Mouse (Mus musculus) B cell, adult 67 days (primary cell): ENCODE data around the gene Dnal4. TPM values are rescaled to one million over a fixed set of nuclear protein-coding genes. Genes with fewer than 3 reads are reported as not detected.

Source experiments
- total RNA-seq, 2 experiments: library from RNA; stranded (reverse); gene quantifications; 4 replicates each; pipeline ENCODE4 v1.2.4; 2023

Gene Dnal4
- total RNA-seq = 10 to 100 TPM in 1 of 2 experiments, 1 to 10 TPM in 1; 7.8 to 11.4 TPM

GRCm38 (mm10) chr15:79777749-79778148, at the start of gene Dnal4:
Gene Dnal4 (minus strand): TSS chr15:79777849.

DNA sequence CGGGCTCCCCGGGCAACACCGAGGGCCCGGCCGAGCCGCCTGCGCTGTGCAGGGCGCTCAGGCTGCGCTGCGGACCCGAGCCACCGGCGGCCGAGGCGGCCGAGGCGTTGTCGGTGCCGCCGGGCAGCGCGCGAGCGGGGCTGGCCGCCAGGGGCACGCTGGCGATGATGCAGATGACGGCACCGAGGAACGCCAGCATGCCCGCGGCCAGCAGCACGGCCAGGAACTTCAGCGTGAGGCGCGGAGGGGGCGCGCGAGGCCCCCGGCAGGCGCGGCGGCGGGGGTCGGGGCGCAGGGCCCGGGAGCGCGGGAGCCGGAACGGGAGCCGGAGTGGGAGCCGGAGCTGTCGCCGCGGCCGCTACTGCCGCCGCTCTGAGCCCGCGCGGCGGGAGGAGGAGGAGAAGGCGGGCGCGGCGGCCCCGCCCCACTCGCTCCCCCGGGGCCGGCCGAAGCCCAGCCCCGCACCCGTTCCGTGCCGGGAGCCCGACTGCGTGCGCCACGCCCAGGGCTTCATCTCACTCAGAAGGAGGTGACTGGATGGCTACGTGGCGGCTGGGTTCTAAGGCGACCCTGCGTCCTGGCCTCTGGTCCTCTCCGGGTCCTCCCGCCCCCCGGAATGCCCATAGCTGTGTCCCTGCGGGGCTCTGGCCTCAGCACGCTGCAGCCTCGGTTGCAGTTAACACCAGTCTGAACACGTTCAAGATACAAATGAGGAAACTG, 26.9 kb upstream of the Dnal4 start, which contains the start of gene Nptxr:
Nptxr (minus strand) TSS at position 415 of the 720 bp plus-strand sequence.

DNA sequence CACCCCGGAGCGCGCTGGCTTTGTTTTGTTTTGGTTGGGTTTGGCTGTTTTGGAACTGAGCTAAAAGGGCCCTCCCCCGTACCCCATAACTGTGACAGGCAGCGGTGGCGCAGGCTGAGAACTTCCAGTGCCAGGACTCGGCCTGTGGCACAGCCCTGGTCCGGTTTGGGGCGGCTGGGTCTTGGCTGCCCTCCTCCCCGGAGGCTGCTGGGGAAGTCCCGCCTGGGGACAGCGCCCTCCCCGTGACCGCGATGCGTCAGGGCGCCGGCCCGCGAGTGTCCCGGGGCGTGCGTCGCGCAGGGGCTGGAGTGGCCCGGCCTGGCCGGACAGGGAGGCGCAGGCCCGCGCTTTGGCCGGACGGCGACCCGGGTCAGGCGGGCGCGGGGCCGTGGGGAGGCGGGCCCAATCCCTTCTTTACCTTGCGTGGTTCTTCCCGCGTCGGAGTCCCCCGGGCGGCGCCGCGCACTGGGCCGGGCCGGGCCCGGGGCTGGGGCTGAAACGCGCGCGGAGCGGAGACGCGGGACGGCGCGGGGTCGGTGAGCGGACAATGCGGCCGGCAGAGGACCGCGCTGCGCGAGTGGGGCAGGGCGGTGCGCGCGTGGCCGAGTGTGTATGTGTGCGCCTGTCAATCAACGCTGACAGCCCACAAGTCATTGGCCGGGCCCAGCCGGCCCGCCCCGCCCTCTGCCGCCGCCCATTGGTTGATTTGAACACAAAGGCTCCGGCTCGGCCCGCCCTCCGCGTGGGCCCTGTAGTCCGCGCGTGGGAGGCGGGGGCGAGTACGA, 35.5 kb downstream of the Dnal4 start, which contains the start of gene Sun2:
Sun2 (minus strand) TSS at position 616 of the 785 bp plus-strand sequence.

Other genes starting within 250 kb of the Dnal4 start
- gene Ddx17, start 231.1 kb downstream of the Dnal4 start, total RNA-seq = 100 to 1,000 TPM; 438 to 445 TPM
- not detected for gene Dmc1, start 172.7 kb downstream of the Dnal4 start, total RNA-seq
- gene Fam227a, start 118.9 kb downstream of the Dnal4 start, total RNA-seq = 1 to 10 TPM; 3.3 to 3.6 TPM
- gene Cby1, start 118.7 kb downstream of the Dnal4 start, total RNA-seq = 1 to 10 TPM; 6.8 to 8.3 TPM
- gene Tomm22, start 107.0 kb downstream of the Dnal4 start, total RNA-seq = 100 to 1,000 TPM; 105 to 109 TPM
- gene Josd1, start 89.9 kb downstream of the Dnal4 start, total RNA-seq = 10 to 100 TPM; 23.9 to 33.6 TPM
- gene Gtpbp1, start 87.0 kb downstream of the Dnal4 start, total RNA-seq = 10 to 100 TPM; 69.7 to 81.8 TPM
- 100 to 1,000 TPM; 349 to 351 TPM for gene Sun2, start 35.3 kb downstream of the Dnal4 start, total RNA-seq
- gene Nptxr, start 26.9 kb upstream of the Dnal4 start, total RNA-seq = under 1 TPM; 0.15 TPM
- not detected for gene Npcd, start 56.4 kb upstream of the Dnal4 start, total RNA-seq
- 10 to 100 TPM; 12.5 to 15.8 TPM for gene Cbx6, start 56.8 kb upstream of the Dnal4 start, total RNA-seq
- 100 to 1,000 TPM; 396 to 482 TPM for gene Apobec3, start 113.8 kb upstream of the Dnal4 start, total RNA-seq
- gene Cbx7, start 193.3 kb upstream of the Dnal4 start, total RNA-seq = 100 to 1,000 TPM; 142 TPM
- gene Pdgfb, start 237.1 kb upstream of the Dnal4 start, total RNA-seq = under 1 TPM; 0.35 to 0.47 TPM